Mouse (Mus musculus) liver, embryonic 14.5 days (tissue): ENCODE measurements around the gene Tbc1d22a. TPM values are rescaled to one million over a fixed set of nuclear protein-coding genes. Genes with fewer than 3 reads are reported as not detected.

Experiments used
- ATAC-seq: fragments of 200-750 bp; cut with Nextera tagmentation; 2 replicates; pipeline ENCODE4 v1.8.0; 2017; ENCODE audit warnings: moderate number of reproducible peaks, mild to moderate bottlenecking, moderate library complexity; ENCODE audit not compliant: insufficient read depth
- DNase-seq, 3 experiments: peaks; one replicate each; pipeline ENCODE4 v3.0.0-alpha.2; 2012 to 2013; ENCODE audit warnings: low read depth in 3 of 3, low spot score in 3 of 3
- H3K27ac ChIP-seq: fragments of 300-500 bp; sonication (generic); 2 replicates; pipeline ENCODE4 v1.5.1; 2014; ENCODE audit warnings: moderate library complexity, mild to moderate bottlenecking, control low read depth, inconsistent platforms
- H3K27me3 ChIP-seq: fragments of 300-500 bp; sonication (generic); 2 replicates; pipeline ENCODE4 v1.6.1; 2014; ENCODE audit warnings: mild to moderate bottlenecking, low read length, moderate library complexity; ENCODE audit not compliant: control insufficient read depth, insufficient read depth
- H3K36me3 ChIP-seq: fragments of 300-500 bp; sonication (generic); replicated peaks from 2 replicates; pipeline ENCODE4 v1.6.1; 2014; ENCODE audit warnings: low read depth; ENCODE audit not compliant: control insufficient read depth, insufficient read depth
- H3K4me1 ChIP-seq, 2 experiments: fragments of 200-500 bp in 1 of 2; fragments of 300-500 bp in 1 of 2; sonication (generic) in 1 of 2; replicated peaks; 2 replicates each; pipeline ENCODE4 v1.6.1; 2012 to 2014; ENCODE audit warnings: antibody characterized with exemption in 1 of 2, inconsistent platforms in 1 of 2, low read length in 1 of 2; ENCODE audit not compliant: control insufficient read depth in 2 of 2, insufficient read depth in 2 of 2
- H3K4me2 ChIP-seq: fragments of 300-500 bp; sonication (generic); 2 replicates; pipeline ENCODE4 v1.6.1; 2014; ENCODE audit warnings: low read depth, mild to moderate bottlenecking, control low read depth, moderate library complexity
- H3K4me3 ChIP-seq, 2 experiments: fragments of 200-500 bp in 1 of 2; fragments of 300-500 bp in 1 of 2; sonication (generic) in 1 of 2; 2 replicates each; pipeline ENCODE4 v1.5.1; 2012 to 2014; ENCODE audit warnings: low read depth in 2 of 2, low read length in 2 of 2, mild to moderate bottlenecking in 2 of 2, control low read depth in 1 of 2, inconsistent platforms in 1 of 2, moderate library complexity in 1 of 2; ENCODE audit not compliant: insufficient read depth in 1 of 2
- H3K9ac ChIP-seq: fragments of 300-500 bp; sonication (generic); replicated peaks from 2 replicates; pipeline ENCODE4 v1.6.1; 2014; ENCODE audit warnings: mild to moderate bottlenecking, control low read depth, moderate library complexity
- H3K9me3 ChIP-seq: fragments of 300-500 bp; sonication (generic); 2 replicates; pipeline ENCODE4 v1.6.1; 2016; ENCODE audit warnings: low read length, mixed read lengths; ENCODE audit not compliant: control insufficient read depth
- CTCF ChIP-seq: IDR thresholded peaks from 2 replicates; pipeline ENCODE4 v1.5.1; 2016; ENCODE audit warnings: antibody characterized with exemption, low read depth, control low read depth
- EP300 ChIP-seq: IDR thresholded peaks from 2 replicates; pipeline ENCODE4 v1.6.1; 2016; ENCODE audit warnings: antibody characterized with exemption, low read depth
- WGBS: fragments of 180-500 bp; shearing (Covaris S2); extraction: QIAGEN DNeasy Blood & Tissue Kit; methylation state at CpG from one replicate; pipeline ENCODE4 v1.1.7; 2014; ENCODE audit not compliant: insufficient replicate concordance; 5-methylcytosine and 5-hydroxymethylcytosine counted together
- polyA plus RNA-seq, 2 experiments: library from polyadenylated mRNA; depleted of rRNA in 1 of 2; stranded (reverse) in 1 of 2; unstranded in 1 of 2; fragments of >200 nt; fragmentation: Nextera tagmentation in 1 of 2; extraction: Ambion mirVana in 1 of 2; gene quantifications; 2 replicates each; pipeline versions ENCODE4 v1.2.1 to v1.2.3; 2012 to 2014

Gene Tbc1d22a
- polyA plus RNA-seq, 2 experiments: 4.1 to 6.4 TPM

- DNase-seq (no peak), ATAC-seq (no peak)
- no peak overlapping the region for H3K4me2 ChIP-seq
- no peak overlapping the region for H3K27ac ChIP-seq
- no peaks in the 10 kb centered on the region; a peak in 1 of 4 replicates for H3K4me1 ChIP-seq
- H3K27me3 ChIP-seq: no peaks in the 10 kb centered on the region
- H3K4me3 ChIP-seq: no peak overlapping the region
- 54% methylated on average over 10 of the region's 10 CpGs for WGBS
- H3K9me3 ChIP-seq: no peaks in the 10 kb centered on the region
- TF ChIP-seq EP300: no peak
- TF ChIP-seq CTCF: no peak
- H3K9ac ChIP-seq: no peak overlapping the region
- H3K36me3 ChIP-seq: no peaks in the 10 kb centered on the region
Observed at GRCm38 (mm10) chr15:86167787-86168504, 46.3 kb upstream of the Tbc1d22a start.

- no peak for ATAC-seq
- Histone ChIP-seq H3K36me3 (no peaks in the 10 kb centered on the region), H3K4me1 (no peaks in the 10 kb centered on the region; a peak in 1 of 4 replicates), H3K9ac (no peak overlapping the region), H3K27ac (no peak overlapping the region), H3K9me3 (no peaks in the 10 kb centered on the region), H3K4me2 (no peak overlapping the region), H3K4me3 (no peak overlapping the region), H3K27me3 (no peaks in the 10 kb centered on the region)
- no peak for TF ChIP-seq CTCF
- TF ChIP-seq EP300: no peak
- 50% methylated on average over 7 of the region's 7 CpGs for WGBS
- DNase-seq: no peak
Observed at GRCm38 (mm10) chr15:86168505-86168867, 45.8 kb upstream of the Tbc1d22a start.

- Histone ChIP-seq H3K9ac (no peak overlapping the region), H3K36me3 (no peaks in the 10 kb centered on the region), H3K27ac (no peak overlapping the region), H3K9me3 (no peaks in the 10 kb centered on the region), H3K4me2 (no peak overlapping the region), H3K4me3 (no peak overlapping the region), H3K27me3 (no peaks in the 10 kb centered on the region), H3K4me1 (no peaks in the 10 kb centered on the region; a peak in 1 of 4 replicates)
- no peak for TF ChIP-seq EP300
- TF ChIP-seq CTCF: no peak
- WGBS: 64% methylated on average over 12 of the region's 12 CpGs
- ATAC-seq: no peak
- DNase-seq: no peak
Observed at GRCm38 (mm10) chr15:86168941-86169816, 45.1 kb upstream of the Tbc1d22a start.

GRCm38 (mm10) chr15:86169817-86170110 lies 44.5 kb upstream of the Tbc1d22a start:
- DNase-seq: no peak
- no peak overlapping the region for H3K4me2 ChIP-seq
- H3K4me1 ChIP-seq: no peaks in the 10 kb centered on the region; a peak in 2 of 4 replicates
- no peak for ATAC-seq
- H3K4me3 ChIP-seq: no peak overlapping the region
- H3K27ac ChIP-seq: no peak overlapping the region
- no peaks in the 10 kb centered on the region for H3K9me3 ChIP-seq
- no peak overlapping the region for H3K9ac ChIP-seq
- WGBS: 59% methylated on average over 4 of the region's 4 CpGs
- no peaks in the 10 kb centered on the region for H3K36me3 ChIP-seq
- no peak for TF ChIP-seq CTCF
- no peak for TF ChIP-seq EP300
- H3K27me3 ChIP-seq: no peaks in the 10 kb centered on the region

- no peak overlapping the region for H3K27ac ChIP-seq
- TF ChIP-seq EP300 (no peak), CTCF (no peak)
- H3K27me3 ChIP-seq: no peaks in the 10 kb centered on the region
- no peak overlapping the region for H3K9ac ChIP-seq
- WGBS: 69% methylated on average over 12 of the region's 12 CpGs
- no peak overlapping the region for H3K4me3 ChIP-seq
- ATAC-seq (no peak), DNase-seq (no peak)
- no peaks in the 10 kb centered on the region for H3K36me3 ChIP-seq
- H3K9me3 ChIP-seq: no peaks in the 10 kb centered on the region
- H3K4me1 ChIP-seq: peaks cover 0 to 2% of the 10 kb centered on the region in 2 experiments; a peak in 2 of 4 replicates
- H3K4me2 ChIP-seq: no peak overlapping the region
Observed at GRCm38 (mm10) chr15:86171316-86171715, 42.9 kb upstream of the Tbc1d22a start.
